Mouse (Mus musculus): ENCODE measurements around the gene Cfl1. TPM values are rescaled to one million over a fixed set of nuclear protein-coding genes. Genes with fewer than 3 reads are reported as not detected.
A peak's percentile ranks its signal among the peaks of the same experiment; 100 is the strongest.

The Cfl1 gene
- 10 to 100 TPM; 44.8 to 57.2 (median 51.2) TPM for total RNA-seq (2022)

- DNase-seq (ENCODE audit: low spot score in 2 of 2), result peak; percentile 88 to 91
These were observed at the start of gene Cfl1 for GRCm38 (mm10) chr19:5490313-5490897. Gene Cfl1, plus strand, starts transcription at chr19:5490455.

- DNase-seq (ENCODE audit: low spot score in 2 of 2), result no peak
These were observed 45.8 kb upstream of the Cfl1 start for GRCm38 (mm10) chr19:5444371-5444908.

DNA sequence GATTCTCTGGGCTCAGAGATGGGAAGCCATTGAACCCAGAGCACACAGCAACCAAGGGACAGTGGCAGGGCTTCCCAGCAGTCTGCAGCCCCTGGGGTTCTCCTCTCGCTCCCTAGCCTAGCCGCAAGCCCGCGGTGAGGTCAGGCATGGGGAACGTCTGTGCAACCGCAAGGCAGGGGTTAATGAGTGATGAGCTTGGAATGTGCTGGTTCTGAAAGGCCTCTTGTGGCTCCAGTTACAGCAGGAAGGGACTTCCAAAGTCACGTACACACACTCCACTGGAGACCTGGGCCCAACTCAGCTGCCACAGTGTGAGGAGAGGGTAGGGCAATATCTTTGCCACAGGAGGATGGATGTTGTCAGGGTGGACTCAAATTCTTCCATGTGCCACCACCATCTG is 45.3 kb upstream of the Cfl1 start:
- DNase-seq (ENCODE audit: low spot score in 2 of 2), result no peak

DNA sequence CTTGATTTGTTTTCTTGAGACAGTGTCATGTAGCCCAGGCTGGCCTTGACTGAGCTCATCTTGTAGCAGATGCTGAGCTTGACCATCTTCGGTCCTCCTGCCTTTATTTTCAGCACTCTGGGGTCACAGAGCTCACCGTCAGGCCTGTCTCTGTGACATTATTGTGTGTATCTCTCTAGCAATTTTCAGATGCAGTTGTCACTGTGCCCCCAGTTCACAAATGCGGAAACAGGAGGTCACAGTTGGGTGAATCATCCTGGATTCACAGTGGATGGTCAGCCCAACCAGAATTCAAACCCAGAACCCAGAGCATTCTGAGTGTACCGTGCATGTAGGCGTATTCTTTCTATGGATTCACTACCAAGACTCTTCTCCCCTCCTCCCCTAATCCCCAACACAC is 44.5 kb upstream of the Cfl1 start:
- DNase-seq (ENCODE audit: low spot score in 2 of 2), result no peak

DNA sequence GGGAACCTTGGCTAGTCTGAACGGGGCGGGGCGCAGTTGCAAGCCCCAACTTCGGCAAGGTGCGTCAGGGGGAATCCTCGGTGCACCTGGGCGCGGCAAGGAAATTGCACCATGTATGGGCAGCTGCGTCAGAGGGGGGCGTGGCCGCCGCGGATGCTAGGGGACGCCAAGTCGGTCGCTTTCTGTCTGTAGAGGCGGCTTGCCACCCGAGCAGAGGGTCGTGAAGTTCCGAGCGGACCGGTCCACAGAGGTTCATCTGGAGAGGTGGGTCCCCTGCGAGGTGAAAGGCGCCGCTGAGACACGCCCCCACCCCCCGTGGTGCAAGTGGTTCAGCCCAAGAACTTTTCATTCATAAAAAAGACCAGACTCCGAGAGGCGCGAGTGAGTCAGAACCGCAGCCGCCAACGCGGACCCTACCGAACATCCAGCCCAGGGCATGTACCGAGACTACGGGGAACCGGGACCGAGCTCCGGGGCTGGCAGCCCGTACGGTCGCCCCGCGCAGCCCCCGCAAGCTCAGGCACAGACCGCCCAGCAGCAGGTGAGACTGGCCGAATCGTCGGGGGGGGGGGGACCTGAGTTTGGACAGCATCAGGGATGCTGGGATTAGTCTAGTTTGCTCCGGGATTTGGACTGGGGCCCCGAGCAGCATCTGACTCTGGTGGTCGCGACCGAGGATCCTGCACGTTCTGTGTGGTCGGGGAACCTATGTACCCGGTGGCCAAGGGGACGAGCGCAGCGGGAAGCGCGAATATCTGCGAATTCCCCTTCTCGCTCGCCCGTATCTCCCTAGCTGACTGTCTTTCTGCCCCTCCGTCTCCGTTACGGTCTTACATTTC is 42.5 kb upstream of the Cfl1 start, which contains the start of gene Fosl1:
Gene Fosl1 (plus strand): TSS at position 33 of the 839 bp plus-strand sequence.
- DNase-seq (ENCODE audit: low spot score in 2 of 2), result peak in 1 of 2 experiments; percentile 46

- DNase-seq (ENCODE audit: low spot score in 2 of 2), result no peak
These were observed 41.7 kb upstream of the Cfl1 start for GRCm38 (mm10) chr19:5448354-5449150.

GRCm38 (mm10) chr19:5449673-5450072 is 40.6 kb upstream of the Cfl1 start:
- DNase-seq (ENCODE audit: low spot score in 2 of 2), result no peak

DNA sequence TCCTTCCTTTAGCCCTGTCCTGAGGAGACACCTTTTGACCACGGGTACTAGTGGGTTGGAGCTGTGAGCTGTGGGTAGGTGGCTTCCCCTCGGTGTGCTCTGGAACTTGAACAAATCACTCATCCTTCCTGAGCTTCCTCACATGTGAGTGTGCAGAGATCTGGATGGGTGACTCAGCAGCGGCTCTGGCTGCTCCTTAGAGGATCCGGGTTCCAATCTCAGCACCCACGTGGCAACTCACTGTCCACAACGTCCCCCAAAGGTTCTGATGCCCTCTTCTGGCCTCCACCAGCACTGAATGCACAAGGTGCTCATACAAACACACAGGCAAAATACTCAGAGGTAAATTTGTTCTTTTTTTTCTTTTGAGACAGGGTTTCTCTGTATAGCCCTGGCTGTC is 38.5 kb upstream of the Cfl1 start:
- DNase-seq (ENCODE audit: low spot score in 2 of 2), result no peak

- no peak for DNase-seq (ENCODE audit: low spot score in 2 of 2)
These were observed 35.2 kb upstream of the Cfl1 start for GRCm38 (mm10) chr19:5455037-5455436.

GRCm38 (mm10) chr19:5455568-5455967 is 34.7 kb upstream of the Cfl1 start:
- DNase-seq (ENCODE audit: low spot score in 2 of 2), result no peak

GRCm38 (mm10) chr19:5456241-5456921 is 33.9 kb upstream of the Cfl1 start:
- DNase-seq (ENCODE audit: low spot score in 2 of 2), result no peak

DNA sequence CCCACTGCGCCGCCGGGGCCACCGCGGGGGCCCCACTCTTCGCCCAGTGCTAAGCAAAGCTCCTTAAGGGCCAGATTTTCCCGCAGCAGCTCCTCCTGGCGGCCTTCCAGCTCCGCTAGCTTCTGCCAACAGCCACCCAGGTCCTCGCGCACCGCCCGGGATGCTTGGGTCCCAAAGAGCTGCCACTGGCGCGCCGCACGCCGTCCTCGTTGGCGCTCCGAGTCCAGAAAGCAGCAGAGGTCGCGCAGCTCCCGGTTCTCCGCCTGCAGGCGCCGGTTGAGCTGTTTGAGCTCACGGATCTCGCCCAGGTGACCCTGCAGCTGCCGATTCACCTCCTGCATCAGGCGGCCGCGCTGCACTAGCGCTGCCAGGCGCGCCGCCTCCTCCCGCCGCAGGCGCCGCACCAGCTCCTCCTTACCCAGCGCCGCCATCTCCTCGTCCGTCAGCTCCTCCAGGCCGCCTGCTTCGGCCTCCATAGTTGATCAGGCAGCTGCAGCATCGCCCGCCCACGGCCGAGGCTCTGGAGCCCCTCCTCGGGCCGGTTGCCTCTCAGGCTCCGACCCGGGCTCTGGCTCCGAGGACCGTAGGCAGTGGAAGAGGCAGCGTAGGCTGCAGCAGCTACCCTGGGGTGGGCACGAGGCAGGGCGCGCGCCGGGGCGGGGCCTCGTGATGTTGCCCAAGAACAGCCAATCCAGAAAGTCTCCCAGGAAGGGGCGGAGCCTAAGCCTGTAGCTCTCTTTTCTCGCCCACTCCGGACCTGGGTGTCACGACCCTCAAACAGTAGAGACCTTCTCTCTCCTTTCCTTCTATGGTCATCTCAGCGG is 33.1 kb upstream of the Cfl1 start:
- DNase-seq (ENCODE audit: low spot score in 2 of 2), result peak; percentile 95 to 96

DNA sequence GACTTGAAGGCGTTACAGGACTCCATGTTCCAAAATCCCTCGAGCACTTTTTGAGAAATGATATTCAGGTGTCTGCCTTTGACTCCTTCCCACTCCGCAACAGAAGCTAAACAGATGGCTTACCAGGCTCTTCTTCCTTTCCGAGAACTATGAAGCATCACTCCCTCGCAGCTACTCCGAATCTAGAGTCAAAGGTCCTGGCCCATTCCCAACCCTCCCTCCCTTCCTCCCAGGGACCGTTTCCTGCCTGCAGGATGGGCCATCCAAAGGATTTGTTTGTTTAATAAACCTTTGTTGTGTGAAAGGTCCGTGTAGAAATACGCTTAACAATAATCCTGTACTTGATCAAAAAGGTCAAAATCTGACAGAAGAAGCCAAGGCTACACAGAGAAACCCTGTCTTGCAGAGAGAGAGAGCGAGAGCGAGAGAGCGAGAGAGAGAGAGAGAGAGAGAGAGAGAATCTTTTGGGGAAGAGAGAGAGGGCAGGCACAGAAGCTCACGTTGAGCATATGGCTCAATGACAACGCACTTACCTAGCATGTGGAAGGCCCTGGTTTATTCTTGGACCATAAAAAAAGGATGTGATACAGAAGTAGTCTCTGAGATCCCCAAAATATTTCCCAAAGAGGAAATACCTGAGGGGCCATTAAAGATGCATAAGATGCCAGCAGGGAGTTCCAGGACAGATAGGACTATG is 32.4 kb upstream of the Cfl1 start, which contains the start of gene Ccdc85b:
Gene Ccdc85b (minus strand): TSS at position 149 of the 697 bp plus-strand sequence.
- DNase-seq (ENCODE audit: low spot score in 2 of 2), result no peak

GRCm38 (mm10) chr19:5459019-5459418 is 31.2 kb upstream of the Cfl1 start:
- DNase-seq (ENCODE audit: low spot score in 2 of 2), result no peak

- DNase-seq (ENCODE audit: low spot score in 2 of 2), result no peak
These were observed 30.4 kb upstream of the Cfl1 start for GRCm38 (mm10) chr19:5459896-5460295.

DNA sequence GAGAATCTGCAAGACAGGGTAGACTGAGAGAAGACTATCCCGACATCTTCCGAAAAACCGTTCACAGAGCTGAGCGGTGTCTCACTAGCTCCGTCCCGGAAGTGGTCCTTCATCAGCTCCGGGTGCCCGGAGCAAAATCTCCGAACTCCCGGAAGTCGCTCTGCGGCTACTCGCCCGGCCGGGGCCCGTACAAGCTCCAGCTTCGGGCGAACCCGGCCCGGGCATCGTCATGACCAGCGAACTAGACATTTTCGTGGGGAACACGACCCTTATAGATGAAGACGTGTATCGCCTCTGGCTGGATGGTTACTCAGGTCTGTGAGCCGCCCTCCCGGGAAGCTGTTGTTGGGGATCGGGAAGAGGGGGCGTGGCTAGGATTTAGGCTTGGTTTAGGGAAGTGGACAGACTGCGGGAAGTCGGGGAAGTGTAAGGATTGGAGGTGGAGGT is 29.8 kb upstream of the Cfl1 start, which contains the start of gene Fibp:
Gene Fibp (plus strand): TSS at position 151 of the 447 bp plus-strand sequence.
- DNase-seq (ENCODE audit: low spot score in 2 of 2), result peak; percentile 77 to 82

DNA sequence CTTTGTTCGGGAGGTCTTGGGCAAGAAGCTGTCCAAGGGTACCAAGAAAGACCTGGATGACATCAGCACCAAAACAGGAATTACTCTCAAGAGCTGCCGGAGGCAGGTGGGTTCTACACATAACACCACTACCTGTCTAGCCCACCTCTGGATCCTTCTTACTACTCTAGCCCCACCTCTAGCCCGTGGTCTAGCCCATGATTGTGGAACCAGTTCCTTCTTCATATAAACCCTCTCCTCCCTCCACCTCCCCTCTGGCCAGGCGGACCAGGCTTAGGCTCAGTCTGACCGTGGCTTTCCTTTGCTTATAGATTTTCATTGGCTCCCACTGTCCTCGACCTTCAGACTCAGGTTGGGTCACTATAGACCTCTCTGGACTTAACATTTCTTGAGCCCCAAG is 28.8 kb upstream of the Cfl1 start:
- DNase-seq (ENCODE audit: low spot score in 2 of 2), result no peak

DNA sequence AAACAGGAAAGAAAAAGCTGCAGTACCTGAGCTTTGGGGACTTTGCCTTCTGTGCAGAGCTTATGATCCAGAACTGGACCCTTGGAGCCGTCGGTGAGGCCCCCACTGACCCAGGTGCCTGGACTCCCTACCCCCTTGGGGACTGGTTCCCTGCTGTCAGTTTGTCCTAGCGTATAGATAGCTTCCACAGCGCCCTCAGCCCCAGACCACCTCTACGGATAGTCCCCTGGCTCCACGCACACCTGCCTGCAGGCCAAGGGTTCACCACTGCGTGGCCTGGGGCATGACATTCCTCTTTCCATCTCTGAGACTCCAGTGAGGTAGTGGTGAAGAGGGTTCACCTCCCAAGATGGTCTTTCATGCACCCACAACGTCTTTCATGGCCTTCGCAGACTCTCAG is 27.0 kb upstream of the Cfl1 start:
- DNase-seq (ENCODE audit: low spot score in 2 of 2), result no peak

DNA sequence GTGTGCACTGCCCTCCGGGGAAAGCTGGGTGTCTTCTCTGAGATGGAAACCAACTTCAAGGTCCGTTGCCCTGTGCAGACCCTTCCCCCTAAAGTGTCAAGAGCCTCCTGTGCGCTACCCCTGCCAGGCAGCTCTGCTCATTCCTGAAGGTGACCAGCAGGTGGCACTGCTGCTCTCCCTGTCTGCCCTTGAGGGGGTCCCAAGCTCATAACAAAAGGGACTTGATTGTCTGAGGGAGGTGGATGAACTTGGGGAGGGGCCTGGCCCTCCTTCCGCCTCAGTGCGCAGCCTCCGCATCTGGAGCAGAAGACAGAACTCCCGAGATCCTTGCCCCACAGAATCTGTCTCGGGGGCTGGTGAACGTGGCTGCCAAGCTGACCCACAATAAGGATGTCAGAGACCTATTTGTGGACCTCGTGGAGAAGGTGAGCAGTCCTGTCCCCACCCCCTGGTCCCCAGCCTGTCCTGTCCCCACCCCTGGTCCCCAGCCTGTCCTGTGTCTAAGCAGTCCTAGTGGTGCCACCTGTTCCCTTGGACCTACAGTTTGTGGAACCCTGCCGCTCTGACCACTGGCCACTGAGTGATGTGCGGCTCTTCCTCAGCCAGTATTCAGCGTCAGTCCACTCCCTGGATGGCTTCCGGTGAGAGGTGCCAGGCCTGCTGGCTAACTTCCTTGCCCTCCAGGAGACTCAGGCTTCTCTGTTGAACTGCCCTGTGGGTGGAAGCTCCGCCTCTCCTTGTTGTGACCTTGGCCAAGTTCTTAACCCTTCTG is 26.3 kb upstream of the Cfl1 start:
- no peak for DNase-seq (ENCODE audit: low spot score in 2 of 2)

Data from gastrocnemius, adult 8-10 months (tissue).